Mouse (Mus musculus): ENCODE data around the gene Drap1. TPM values are rescaled to one million over a fixed set of nuclear protein-coding genes. Genes with fewer than 3 reads are reported as not detected.

Gene Drap1
- polyA plus RNA-seq, 1 experiment from 2014 or later: 236 TPM

Other genes with a start within 250 kb of the Drap1 start
- gene Pacs1, start 151.9 kb downstream of the Drap1 start, polyA plus RNA-seq (2015; fragmentation: Nextera tagmentation; extraction: Ambion mirVana): 23.8 and 27.7 TPM in 2 replicates
- gene Sf3b2, start 129.5 kb downstream of the Drap1 start, polyA plus RNA-seq (2015; fragmentation: Nextera tagmentation; extraction: Ambion mirVana): 344 and 387 TPM in 2 replicates
- gene Gal3st3, start 126.6 kb downstream of the Drap1 start, polyA plus RNA-seq (2015; fragmentation: Nextera tagmentation; extraction: Ambion mirVana): 3.2 and 4.2 TPM in 2 replicates
- not detected in 2 replicates for gene Catsper1, start 89.2 kb downstream of the Drap1 start, polyA plus RNA-seq (2015; fragmentation: Nextera tagmentation; extraction: Ambion mirVana)
- gene Cst6, start 75.4 kb downstream of the Drap1 start, polyA plus RNA-seq (2015; fragmentation: Nextera tagmentation; extraction: Ambion mirVana): 0.58 TPM in 1 of 2 replicates, not detected in the other
- gene Eif1ad, start 58.2 kb downstream of the Drap1 start, polyA plus RNA-seq (2015; fragmentation: Nextera tagmentation; extraction: Ambion mirVana): 61.7 and 62.2 TPM in 2 replicates
- 453 and 487 TPM in 2 replicates for gene Banf1, start 57.8 kb downstream of the Drap1 start, polyA plus RNA-seq (2015; fragmentation: Nextera tagmentation; extraction: Ambion mirVana)
- gene Sart1, start 36.3 kb downstream of the Drap1 start, polyA plus RNA-seq (2015; fragmentation: Nextera tagmentation; extraction: Ambion mirVana): 75.3 and 92.2 TPM in 2 replicates
- 0.41 TPM in 1 of 2 replicates, not detected in the other for gene Tsga10ip, start 22.5 kb downstream of the Drap1 start, polyA plus RNA-seq (2015; fragmentation: Nextera tagmentation; extraction: Ambion mirVana)
- gene AI837181, start 165 bp upstream of the Drap1 start, polyA plus RNA-seq (2015; fragmentation: Nextera tagmentation; extraction: Ambion mirVana): 24.0 and 50.8 TPM in 2 replicates
- 0.54 TPM in 1 of 2 replicates, not detected in the other for gene Fosl1, start 22.6 kb upstream of the Drap1 start, polyA plus RNA-seq (2015; fragmentation: Nextera tagmentation; extraction: Ambion mirVana)
- gene Ccdc85b, start 32.9 kb upstream of the Drap1 start, polyA plus RNA-seq (2015; fragmentation: Nextera tagmentation; extraction: Ambion mirVana): 7.8 and 8.6 TPM in 2 replicates
- 129 and 138 TPM in 2 replicates for gene Fibp, start 35.6 kb upstream of the Drap1 start, polyA plus RNA-seq (2015; fragmentation: Nextera tagmentation; extraction: Ambion mirVana)
- 1.9 and 2.1 TPM in 2 replicates for gene Ctsw, start 43.5 kb upstream of the Drap1 start, polyA plus RNA-seq (2015; fragmentation: Nextera tagmentation; extraction: Ambion mirVana)
- 197 and 208 TPM in 2 replicates for gene Efemp2, start 49.0 kb upstream of the Drap1 start, polyA plus RNA-seq (2015; fragmentation: Nextera tagmentation; extraction: Ambion mirVana)
- 44.2 and 50.5 TPM in 2 replicates for gene Mus81, start 63.4 kb upstream of the Drap1 start, polyA plus RNA-seq (2015; fragmentation: Nextera tagmentation; extraction: Ambion mirVana)
- gene Cfl1, start 65.5 kb upstream of the Drap1 start, polyA plus RNA-seq (2015; fragmentation: Nextera tagmentation; extraction: Ambion mirVana): 2,772 and 2,914 TPM in 2 replicates
- not detected in 2 replicates for gene 1700020D05Rik, start 78.8 kb upstream of the Drap1 start, polyA plus RNA-seq (2015; fragmentation: Nextera tagmentation; extraction: Ambion mirVana)
- gene Snx32, start 85.6 kb upstream of the Drap1 start, polyA plus RNA-seq (2015; fragmentation: Nextera tagmentation; extraction: Ambion mirVana): 9.9 and 10.6 TPM in 2 replicates
- 17.2 and 18.9 TPM in 2 replicates for gene Ovol1, start 135.7 kb upstream of the Drap1 start, polyA plus RNA-seq (2015; fragmentation: Nextera tagmentation; extraction: Ambion mirVana)
- 10.9 and 11.5 TPM in 2 replicates for gene Ap5b1, start 143.0 kb upstream of the Drap1 start, polyA plus RNA-seq (2015; fragmentation: Nextera tagmentation; extraction: Ambion mirVana)
- 133 and 146 TPM in 2 replicates for gene Rnaseh2c, start 176.9 kb upstream of the Drap1 start, polyA plus RNA-seq (2015; fragmentation: Nextera tagmentation; extraction: Ambion mirVana)
- gene Kat5, start 185.3 kb upstream of the Drap1 start, polyA plus RNA-seq (2015; fragmentation: Nextera tagmentation; extraction: Ambion mirVana): 56.1 and 57.4 TPM in 2 replicates
- gene Rela, start 212.5 kb upstream of the Drap1 start, polyA plus RNA-seq (2015; fragmentation: Nextera tagmentation; extraction: Ambion mirVana): 56.9 and 58.3 TPM in 2 replicates
- gene Sipa1, start 238.7 kb upstream of the Drap1 start, polyA plus RNA-seq (2015; fragmentation: Nextera tagmentation; extraction: Ambion mirVana): 37.1 and 39.6 TPM in 2 replicates